Comparison of ENCODE assay signal across 30 mouse cellular contexts in genomic region chr1:167457311-167457710, GRCm38 (mm10). TPM values are rescaled to one million over a fixed set of nuclear protein-coding genes. Genes with fewer than 3 reads are reported as not detected.
DNase-seq lines count a peak whose midpoint lies in the region; ATAC-seq lines count a peak whose summit lies in the region.
"Had no signal": no experiment of that assay in that cellular context is flagged by ENCODE, and none has a peak within 500 bp of the region (broad histone marks: within the 10 kb centered on the region; RNA-seq: fewer than 3 reads in every experiment).

No protein-coding gene starts in this region.

- H3K4me2 ChIP-seq in kidney, embryonic 14.5 days (replicated peaks; ENCODE audit: low read depth, low read length), result no peak overlapping the region
- H3K4me2 ChIP-seq: embryonic facial prominence, embryonic 12.5 days; embryonic facial prominence, embryonic 15.5 days; heart, embryonic 13.5 days; hindbrain, embryonic 12.5 days; hindbrain, embryonic 15.5 days had no signal

- H3K4me1 ChIP-seq in kidney, embryonic 14.5 days (ENCODE audit: control insufficient read depth, insufficient read depth, low read length), result no peaks in the 10 kb centered on the region
- H3K4me1 ChIP-seq: embryonic facial prominence, embryonic 12.5 days; embryonic facial prominence, embryonic 15.5 days; heart, embryonic 10.5 days; heart, embryonic 13.5 days; hindbrain, embryonic 12.5 days; hindbrain, embryonic 15.5 days had no signal

- no peaks in the 10 kb centered on the region for H3K27me3 ChIP-seq in kidney, embryonic 14.5 days (ENCODE audit: control insufficient read depth, insufficient read depth, low read length)
- H3K27me3 ChIP-seq: embryonic facial prominence, embryonic 12.5 days; heart, embryonic 13.5 days; hindbrain, embryonic 12.5 days; hindbrain, embryonic 15.5 days had no signal

- H3K27ac ChIP-seq in kidney, embryonic 14.5 days (ENCODE audit: low read depth, low read length), result no peak overlapping the region
- H3K27ac ChIP-seq: embryonic facial prominence, embryonic 12.5 days; embryonic facial prominence, embryonic 15.5 days; gastrocnemius, adult 2 months; heart, adult 2 months; heart, embryonic 10.5 days; heart, embryonic 13.5 days; hindbrain, embryonic 12.5 days; hindbrain, embryonic 15.5 days had no signal

- 0 out of 2 replicates have a peak, but pooled peaks cover 3% of the 10 kb centered on the region for H3K9me3 ChIP-seq in kidney, embryonic 14.5 days (ENCODE audit: control insufficient read depth, low read length)
- H3K9me3 ChIP-seq: embryonic facial prominence, embryonic 12.5 days; embryonic facial prominence, embryonic 15.5 days; G1E; heart, embryonic 10.5 days; hindbrain, embryonic 12.5 days; hindbrain, embryonic 15.5 days had no signal

- DNase-seq in kidney, adult 11 months, result peak; percentile 79
- no peak for DNase-seq in kidney, postnatal 10 days
- peak; percentile 48 to 81 for DNase-seq in kidney, adult 8-10 months
- DNase-seq in kidney, postnatal 14 days, result peak; percentile 45
- peak; percentile 23 to 63 for DNase-seq in kidney, postnatal 36 days
- no peak for DNase-seq in spleen, adult 12 weeks (ENCODE audit: low spot score)
- DNase-seq: adrenal gland, postnatal 10 days; adrenal gland, postnatal 36 days; B cell, adult 2 months; cerebellum, adult 18-20 months; cerebellum, adult 9-10 months; cerebellum, postnatal 25 days; forebrain, postnatal 0 days; gastrocnemius, adult 2 months; gastrocnemius, postnatal 14 days; heart, adult 2 months; heart, postnatal 14 days had no signal

- WGBS in kidney, embryonic 14.5 days, result 62% methylated on average over 3 of the region's 3 CpGs

- H3K9ac ChIP-seq in kidney, embryonic 14.5 days (ENCODE audit: low read depth, low read length), result no peak overlapping the region
- H3K9ac ChIP-seq: embryonic facial prominence, embryonic 12.5 days; embryonic facial prominence, embryonic 15.5 days; forebrain, postnatal 0 days; heart, embryonic 13.5 days; hindbrain, embryonic 12.5 days; hindbrain, embryonic 15.5 days had no signal

- no peak overlapping the region for H3K4me3 ChIP-seq in kidney, embryonic 14.5 days (ENCODE audit: low read length)
- H3K4me3 ChIP-seq: embryonic facial prominence, embryonic 12.5 days; embryonic facial prominence, embryonic 15.5 days; gastrocnemius, adult 2 months; heart, adult 2 months; heart, embryonic 10.5 days; heart, embryonic 13.5 days; hindbrain, embryonic 12.5 days; hindbrain, embryonic 15.5 days had no signal

- no peak for ATAC-seq in kidney, embryonic 14.5 days (ENCODE audit: low FRiP score, low TSS enrichment)
- ATAC-seq: forebrain, embryonic 14.5 days; forebrain, postnatal 0 days; Patski had no signal

- no peaks in the 10 kb centered on the region for H3K36me3 ChIP-seq in kidney, embryonic 14.5 days (ENCODE audit: control insufficient read depth, insufficient read depth, low read length)
- H3K36me3 ChIP-seq: embryonic facial prominence, embryonic 12.5 days; embryonic facial prominence, embryonic 15.5 days; G1E; heart, embryonic 10.5 days; heart, embryonic 13.5 days; hindbrain, embryonic 12.5 days; hindbrain, embryonic 15.5 days had no signal

RNA-seq across cellular contexts. Expression of gene Lrrc52, which starts 9.3 kb away (rescaled TPM):
- polyA plus RNA-seq in kidney, embryonic 14.5 days (2014; fragmentation: Nextera tagmentation; extraction: Ambion mirVana), result not detected in 2 replicates
- polyA plus RNA-seq: embryonic facial prominence, embryonic 12.5 days; embryonic facial prominence, embryonic 15.5 days; forebrain, embryonic 11.5 days; forebrain, embryonic 14.5 days; forebrain, postnatal 0 days; frontal cortex, adult 2 months; G1E; heart, embryonic 16.5 days; hindbrain, embryonic 12.5 days; hindbrain, embryonic 15.5 days; Patski had no signal

Comparison
In these comparisons a context has a peak if more than half of its experiments do, and no peak if none do; other contexts are left out.
1. DNase-seq: peak in kidney, adult 11 months (single experiment), kidney, adult 8-10 months (2 of 2), kidney, postnatal 14 days (single experiment) and kidney, postnatal 36 days (2 of 2); none in kidney, postnatal 10 days (single experiment) and spleen, adult 12 weeks (single experiment).